Mouse (Mus musculus): ENCODE data around the gene Edaradd. TPM values are rescaled to one million over a fixed set of nuclear protein-coding genes. Genes with fewer than 3 reads are reported as not detected.

Edaradd gene
- polyA plus RNA-seq, 1 experiment from 2014 or later = 0.93 TPM

- H3K9ac ChIP-seq = no peak overlapping the region
- no peak for ATAC-seq (ENCODE audit: low FRiP score)
- H3K27me3 ChIP-seq = peaks cover 13% of the 10 kb centered on the region; the same call in 1 of the 2 replicates
- no peak overlapping the region for H3K4me2 ChIP-seq
- H3K27ac ChIP-seq = no peak overlapping the region
- H3K4me3 ChIP-seq = no peak overlapping the region
- WGBS = 82% methylated on average over 5 of the region's 5 CpGs
- H3K36me3 ChIP-seq = no peaks in the 10 kb centered on the region
- no peaks in the 10 kb centered on the region for H3K9me3 ChIP-seq
- peaks cover 11% of the 10 kb centered on the region for H3K4me1 ChIP-seq (replicated peaks)
Measured at GRCm38 (mm10) chr13:12543246-12543645, 23.0 kb upstream of the Edaradd start.

DNA sequence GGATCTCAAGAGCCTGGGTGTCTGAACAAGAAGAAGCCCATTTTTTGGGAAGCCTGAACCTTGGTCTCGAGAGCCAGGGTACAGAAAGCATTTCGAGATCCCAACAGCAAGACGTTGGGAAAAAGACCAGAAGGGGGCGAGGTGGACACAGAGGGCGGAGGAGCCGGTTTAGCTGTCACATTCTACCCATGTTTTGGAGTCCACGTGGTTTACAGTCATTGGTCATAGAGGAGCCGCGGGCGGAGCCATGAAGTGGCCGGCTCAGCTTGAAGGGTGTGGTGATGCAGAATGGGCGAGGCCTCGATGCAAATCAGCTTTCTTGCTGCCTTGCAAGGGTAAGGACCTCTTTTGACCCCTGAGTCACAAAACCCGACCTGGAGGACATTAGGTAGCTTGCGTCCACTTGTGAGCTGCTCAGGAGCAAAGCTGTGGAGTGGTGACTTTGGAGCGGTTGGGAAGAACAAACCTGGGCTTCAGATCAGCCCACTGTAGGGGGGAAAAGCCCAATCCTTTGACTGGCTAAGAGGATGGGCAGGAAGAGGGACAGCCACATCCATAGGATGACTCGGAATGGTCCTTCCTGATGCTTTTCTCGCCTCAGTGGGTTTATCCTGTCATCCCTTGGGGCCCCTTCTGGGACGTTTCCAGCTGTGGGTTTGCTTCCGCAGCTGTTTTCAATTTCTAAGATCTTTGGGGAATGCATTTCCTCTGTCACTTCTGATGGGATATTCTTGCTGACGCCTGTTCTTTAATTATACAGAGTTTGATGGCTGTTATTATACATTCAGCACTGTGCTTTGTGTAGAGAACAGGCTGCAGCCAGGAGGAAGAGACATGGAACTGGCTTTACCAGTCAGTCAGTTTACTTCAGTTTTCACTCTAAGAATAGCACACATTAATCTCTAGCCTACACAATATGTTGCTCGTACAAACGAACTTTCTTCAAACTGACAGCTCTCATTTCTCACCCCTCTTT lies 22.1 kb upstream of the Edaradd start:
- Histone ChIP-seq H3K27ac (no peak overlapping the region), H3K9ac (no peak overlapping the region), H3K4me1 (replicated peaks) (peaks cover 11% of the 10 kb centered on the region), H3K9me3 (no peaks in the 10 kb centered on the region), H3K27me3 (peaks cover 13% of the 10 kb centered on the region; the same call in 1 of the 2 replicates), H3K36me3 (no peaks in the 10 kb centered on the region), H3K4me3 (0 out of 2 replicates have a peak overlapping the region, but pooled peaks have one; percentile 5), H3K4me2 (peak overlapping the region; percentile 29)
- 12% methylated on average over 23 of the region's 23 CpGs for WGBS
- ATAC-seq (ENCODE audit: low FRiP score) = peak; percentile 71

- ATAC-seq (ENCODE audit: low FRiP score) = no peak
- no peaks in the 10 kb centered on the region for H3K9me3 ChIP-seq
- H3K4me1 ChIP-seq (replicated peaks) = peaks cover 11% of the 10 kb centered on the region
- H3K4me3 ChIP-seq = 0 out of 2 replicates have a peak overlapping the region, but pooled peaks have one; percentile 1
- H3K4me2 ChIP-seq = peak overlapping the region; percentile 40
- peaks cover 13% of the 10 kb centered on the region; the same call in 1 of the 2 replicates for H3K27me3 ChIP-seq
- 67% methylated on average over 13 of the region's 13 CpGs for WGBS
- no peak overlapping the region for H3K9ac ChIP-seq
- H3K27ac ChIP-seq = no peak overlapping the region
- H3K36me3 ChIP-seq = no peaks in the 10 kb centered on the region
Measured at GRCm38 (mm10) chr13:12540119-12540518, 19.9 kb upstream of the Edaradd start.

DNA sequence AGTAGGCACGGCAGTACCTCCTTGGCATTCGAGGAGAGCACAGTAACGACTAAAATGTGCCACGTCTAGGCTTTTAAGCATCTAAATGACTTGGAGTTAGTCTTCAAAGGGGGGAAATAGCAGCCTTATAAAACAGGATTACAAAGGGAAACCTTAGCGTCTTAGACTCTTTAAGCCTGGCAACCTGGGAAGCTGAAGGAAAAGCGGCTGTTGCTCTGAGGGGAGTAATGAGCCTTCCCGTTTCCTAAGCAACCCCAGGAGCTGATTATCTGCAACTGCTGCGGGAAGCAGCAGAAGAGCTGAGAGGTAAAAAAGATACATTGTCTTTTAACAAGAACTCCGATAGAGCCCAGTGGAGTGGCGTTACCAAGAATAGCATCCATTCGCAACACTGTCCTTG lies 19.5 kb upstream of the Edaradd start:
- Histone ChIP-seq H3K27me3 (peaks cover 13% of the 10 kb centered on the region; the same call in 1 of the 2 replicates), H3K4me3 (0 out of 2 replicates have a peak overlapping the region, but pooled peaks have one; percentile 1), H3K9me3 (no peaks in the 10 kb centered on the region), H3K27ac (no peak overlapping the region), H3K4me2 (peak overlapping the region; percentile 40), H3K9ac (no peak overlapping the region), H3K4me1 (replicated peaks) (peaks cover 11% of the 10 kb centered on the region), H3K36me3 (no peaks in the 10 kb centered on the region)
- WGBS = 22% methylated on average over 11 of the region's 11 CpGs
- ATAC-seq (ENCODE audit: low FRiP score) = peak; percentile 67

DNA sequence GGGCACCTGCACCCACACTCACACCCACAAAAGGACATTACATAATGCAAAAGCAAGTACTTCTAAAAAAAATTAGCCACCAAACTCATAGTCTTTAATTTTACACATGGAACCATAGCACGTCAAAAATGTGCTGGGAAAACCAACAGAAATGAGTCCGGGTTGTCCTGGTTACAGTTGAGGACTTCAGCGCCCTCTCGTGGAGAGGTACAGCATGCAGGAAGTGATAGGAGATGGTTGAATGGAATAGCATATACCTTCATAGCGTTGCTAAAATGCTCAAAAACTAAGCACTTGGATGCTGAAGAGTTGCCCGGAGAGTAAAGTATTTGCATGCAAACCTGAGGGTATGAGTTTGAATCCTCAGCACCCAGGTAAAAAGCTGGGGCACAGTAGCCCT lies 17.7 kb upstream of the Edaradd start:
- H3K4me3 ChIP-seq = no peak overlapping the region
- no peak overlapping the region for H3K4me2 ChIP-seq
- ATAC-seq (ENCODE audit: low FRiP score) = no peak
- no peaks in the 10 kb centered on the region for H3K36me3 ChIP-seq
- H3K9me3 ChIP-seq = no peaks in the 10 kb centered on the region
- H3K27me3 ChIP-seq = peaks cover 13% of the 10 kb centered on the region; the same call in 1 of the 2 replicates
- no peak overlapping the region for H3K27ac ChIP-seq
- H3K9ac ChIP-seq = no peak overlapping the region
- peaks cover 11% of the 10 kb centered on the region for H3K4me1 ChIP-seq (replicated peaks)
- WGBS = 74% methylated on average over 6 of the region's 6 CpGs

- H3K9ac ChIP-seq = no peak overlapping the region
- H3K27ac ChIP-seq = no peak overlapping the region
- H3K27me3 ChIP-seq = no peaks in the 10 kb centered on the region
- H3K4me1 ChIP-seq (replicated peaks) = no peaks in the 10 kb centered on the region
- no peak overlapping the region for H3K4me3 ChIP-seq
- WGBS = 86% methylated on average over 3 of the region's 3 CpGs
- no peaks in the 10 kb centered on the region for H3K36me3 ChIP-seq
- no peak overlapping the region for H3K4me2 ChIP-seq
- no peak for ATAC-seq (ENCODE audit: low FRiP score)
- H3K9me3 ChIP-seq = no peaks in the 10 kb centered on the region
Measured at GRCm38 (mm10) chr13:12534628-12535027, 14.4 kb upstream of the Edaradd start.

DNA sequence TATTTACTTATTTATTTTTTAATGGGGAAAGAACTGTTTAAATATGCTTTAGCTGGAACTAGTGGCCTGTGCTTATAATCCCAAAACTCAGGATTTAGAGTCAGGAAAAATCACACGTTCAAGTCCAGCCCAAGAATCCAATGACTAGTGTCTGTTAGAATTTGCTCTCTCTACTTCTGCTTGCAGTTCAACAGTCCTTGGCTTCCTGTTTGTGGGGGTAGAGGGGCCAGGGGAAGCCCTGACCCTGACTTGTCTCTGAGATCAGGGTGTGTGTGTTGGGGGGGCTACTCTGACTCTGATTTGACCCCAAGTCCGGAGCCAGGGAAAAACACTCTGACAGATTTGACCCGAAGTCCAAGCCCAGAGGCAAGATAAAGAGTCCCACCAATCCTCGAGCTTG lies 5.4 kb upstream of the Edaradd start:
- H3K27me3 ChIP-seq = peaks cover 5% of the 10 kb centered on the region; the same call in 1 of the 2 replicates
- ATAC-seq (ENCODE audit: low FRiP score) = no peak
- WGBS = 93% methylated on average over 4 of the region's 4 CpGs
- H3K9me3 ChIP-seq = no peaks in the 10 kb centered on the region
- H3K4me2 ChIP-seq = no peak overlapping the region
- H3K36me3 ChIP-seq = no peaks in the 10 kb centered on the region
- no peak overlapping the region for H3K27ac ChIP-seq
- no peaks in the 10 kb centered on the region for H3K4me1 ChIP-seq (replicated peaks)
- no peak overlapping the region for H3K9ac ChIP-seq
- H3K4me3 ChIP-seq = no peak overlapping the region

DNA sequence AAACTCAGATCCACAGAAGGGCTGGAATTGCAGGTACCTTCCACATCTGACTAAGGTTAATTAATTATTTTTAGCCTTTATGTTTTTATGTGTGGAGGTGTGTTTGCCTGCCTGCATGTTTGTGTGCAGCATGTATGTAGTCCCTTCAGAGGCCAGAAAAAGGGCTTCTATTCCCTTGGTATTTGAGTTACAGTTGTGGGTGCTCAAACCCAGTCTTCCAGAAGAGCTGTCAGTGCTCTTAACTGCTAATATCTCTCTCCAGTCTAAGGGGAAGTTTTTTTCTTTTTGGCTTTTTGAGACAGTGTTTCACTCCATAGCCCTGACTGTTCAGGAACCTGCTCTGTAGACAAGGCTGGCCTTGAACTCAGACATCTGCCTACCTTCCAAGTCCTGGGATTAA lies 2.1 kb upstream of the Edaradd start:
- peaks cover 13% of the 10 kb centered on the region; the same call in 1 of the 2 replicates for H3K4me1 ChIP-seq (replicated peaks)
- H3K9ac ChIP-seq = no peak overlapping the region
- H3K27ac ChIP-seq = no peak overlapping the region
- H3K4me3 ChIP-seq = no peak overlapping the region
- peaks cover 24% of the 10 kb centered on the region for H3K27me3 ChIP-seq
- no peak overlapping the region for H3K4me2 ChIP-seq
- no peaks in the 10 kb centered on the region for H3K9me3 ChIP-seq
- H3K36me3 ChIP-seq = no peaks in the 10 kb centered on the region
- ATAC-seq (ENCODE audit: low FRiP score) = no peak

- WGBS = 2% methylated on average over 18 of the region's 18 CpGs
- H3K27me3 ChIP-seq = peaks cover 25% of the 10 kb centered on the region
- peak; percentile 50; the same call in 1 of the 2 replicates for ATAC-seq (ENCODE audit: low FRiP score)
- H3K36me3 ChIP-seq = no peaks in the 10 kb centered on the region
- H3K27ac ChIP-seq = no peak overlapping the region
- H3K4me2 ChIP-seq = peak overlapping the region; percentile 90
- H3K4me3 ChIP-seq = peak overlapping the region; percentile 51
- H3K4me1 ChIP-seq (replicated peaks) = peaks cover 13% of the 10 kb centered on the region; the same call in 1 of the 2 replicates
- H3K9ac ChIP-seq = no peak overlapping the region
- H3K9me3 ChIP-seq = no peaks in the 10 kb centered on the region
Measured at GRCm38 (mm10) chr13:12519371-12519770, 867 bp downstream of the Edaradd start.

GRCm38 (mm10) chr13:12511189-12511965 lies 8.9 kb downstream of the Edaradd start:
- H3K36me3 ChIP-seq = no peaks in the 10 kb centered on the region
- no peak overlapping the region for H3K9ac ChIP-seq
- no peaks in the 10 kb centered on the region for H3K27me3 ChIP-seq
- H3K9me3 ChIP-seq = no peaks in the 10 kb centered on the region
- no peak overlapping the region for H3K4me2 ChIP-seq
- ATAC-seq (ENCODE audit: low FRiP score) = no peak
- H3K4me1 ChIP-seq (replicated peaks) = no peaks in the 10 kb centered on the region
- WGBS = 71% methylated on average over 9 of the region's 9 CpGs
- H3K27ac ChIP-seq = no peak overlapping the region
- H3K4me3 ChIP-seq = no peak overlapping the region

DNA sequence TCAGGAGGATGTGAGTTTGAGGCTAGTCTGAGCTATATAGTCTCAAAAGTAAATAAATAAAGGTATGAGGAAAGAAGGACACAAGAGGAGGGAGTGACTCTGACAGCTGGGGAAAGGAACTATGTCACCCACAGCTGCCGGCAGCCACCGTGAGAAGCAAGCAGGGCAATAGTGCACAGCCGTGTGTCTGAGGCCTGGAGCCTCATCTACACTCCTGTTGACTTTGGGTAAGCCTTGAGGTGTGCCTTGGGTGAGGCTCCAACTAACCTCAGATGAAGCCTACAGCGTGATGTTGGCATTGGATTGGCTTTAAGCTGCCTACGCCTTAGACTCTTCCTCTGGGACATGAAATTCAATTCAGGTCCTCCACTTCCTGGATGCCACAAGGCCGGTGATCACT lies 10.2 kb downstream of the Edaradd start:
- 89% methylated on average over 6 of the region's 6 CpGs for WGBS
- no peaks in the 10 kb centered on the region for H3K4me1 ChIP-seq (replicated peaks)
- no peak for ATAC-seq (ENCODE audit: low FRiP score)

DNA sequence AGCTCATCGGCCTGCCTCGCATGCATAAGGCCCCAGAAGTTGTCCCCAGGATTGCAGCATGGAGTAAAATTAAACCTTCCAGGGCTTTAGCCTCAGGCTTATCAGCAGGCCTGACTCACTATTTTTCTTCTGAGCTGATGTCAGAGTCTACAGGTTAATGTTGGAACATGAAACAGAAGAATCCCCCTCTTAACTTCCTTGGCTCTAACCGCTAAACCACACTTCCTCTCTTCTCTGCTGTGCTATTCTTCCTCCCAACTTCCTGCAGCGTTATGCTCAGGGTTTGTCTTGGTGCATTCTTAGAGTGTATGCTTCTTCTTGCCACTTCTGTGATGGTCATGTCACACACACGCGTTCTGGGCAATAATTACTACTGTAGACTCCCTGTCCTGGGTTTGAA lies 12.8 kb downstream of the Edaradd start:
- no peak for ATAC-seq (ENCODE audit: low FRiP score)
- Histone ChIP-seq H3K9me3 (no peaks in the 10 kb centered on the region), H3K4me3 (no peak overlapping the region), H3K27ac (no peak overlapping the region), H3K27me3 (no peaks in the 10 kb centered on the region), H3K36me3 (no peaks in the 10 kb centered on the region), H3K4me1 (replicated peaks) (peaks cover 9% of the 10 kb centered on the region), H3K9ac (no peak overlapping the region), H3K4me2 (no peak overlapping the region)
- WGBS = 93% methylated on average over 6 of the region's 6 CpGs

More for the DNA sequence above, 10.2 kb downstream of the Edaradd start:
- Histone ChIP-seq H3K27me3 (no peaks in the 10 kb centered on the region), H3K9me3 (no peaks in the 10 kb centered on the region), H3K36me3 (no peaks in the 10 kb centered on the region), H3K27ac (no peak overlapping the region), H3K4me2 (no peak overlapping the region), H3K4me3 (no peak overlapping the region), H3K9ac (no peak overlapping the region)
